Mouse (Mus musculus): ENCODE data around the gene Olfr854.

Olfr854 gene

DNA sequence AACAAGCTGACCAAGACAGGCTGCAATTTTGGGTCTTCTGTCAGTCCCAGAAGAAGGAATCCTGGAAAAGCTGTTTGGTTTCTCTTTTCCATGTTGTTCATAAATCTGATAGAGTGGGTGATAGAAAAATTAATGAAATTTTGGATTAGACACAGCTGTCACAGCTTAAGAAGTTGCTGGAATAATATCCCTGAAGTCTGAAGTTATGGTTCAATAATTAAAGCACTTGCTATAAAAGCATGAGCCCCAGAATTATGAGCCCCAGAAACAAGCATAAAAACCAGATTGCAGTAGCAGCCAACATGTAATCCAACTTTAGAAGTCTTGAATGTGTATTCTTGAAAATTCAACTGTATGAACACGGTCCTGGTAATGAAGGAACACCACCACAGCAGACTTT, at the start of gene Olfr854:
Gene Olfr854 (minus strand): TSS at position 101 of the 400 bp plus-strand sequence.
- DNase-seq (ENCODE audit: low spot score), result no peak

DNA sequence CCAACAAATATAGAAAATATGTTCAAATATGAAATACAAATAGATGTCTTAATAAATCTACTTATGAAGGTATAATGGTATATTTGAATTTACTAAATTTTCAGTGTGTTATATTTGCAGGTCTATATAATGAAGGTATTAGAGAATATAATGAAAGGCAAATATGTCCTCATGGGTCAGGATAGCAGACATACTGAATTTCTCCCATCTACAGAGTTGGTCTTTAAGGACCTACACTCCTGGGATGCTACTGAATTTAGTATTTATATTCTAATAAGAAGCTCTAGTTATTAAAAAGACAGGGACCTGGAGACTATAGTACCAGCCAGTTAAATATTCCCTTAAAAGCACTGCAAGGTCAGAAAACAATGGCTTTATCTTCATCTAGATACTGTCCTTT, 15.1 kb upstream of the Olfr854 start, which contains the start of gene Olfr855:
Gene Olfr855 (plus strand): TSS at position 301 of the 400 bp plus-strand sequence.
- no peak for DNase-seq (ENCODE audit: low spot score)

- DNase-seq (ENCODE audit: low spot score), result no peak
Observed at GRCm38 (mm10) chr9:19540976-19541375, 26.2 kb downstream of the Olfr854 start, which contains the start of gene Olfr853. Olfr853 (minus strand) TSS chr9:19541076.
